Mouse (Mus musculus) skeletal muscle tissue, adult 2 months (tissue): ENCODE results near the gene Birc3.
"Not testable (repeated sequence)": the region's sequence is repeated elsewhere in the genome, so short reads cannot be mapped to it uniquely, and the experiment has no call there.

Source experiments
- DNase-seq: peaks from one replicate; pipeline ENCODE4 v3.0.0-alpha.2; 2012; ENCODE audit warnings: low read depth, low spot score

Gene Birc3

DNA sequence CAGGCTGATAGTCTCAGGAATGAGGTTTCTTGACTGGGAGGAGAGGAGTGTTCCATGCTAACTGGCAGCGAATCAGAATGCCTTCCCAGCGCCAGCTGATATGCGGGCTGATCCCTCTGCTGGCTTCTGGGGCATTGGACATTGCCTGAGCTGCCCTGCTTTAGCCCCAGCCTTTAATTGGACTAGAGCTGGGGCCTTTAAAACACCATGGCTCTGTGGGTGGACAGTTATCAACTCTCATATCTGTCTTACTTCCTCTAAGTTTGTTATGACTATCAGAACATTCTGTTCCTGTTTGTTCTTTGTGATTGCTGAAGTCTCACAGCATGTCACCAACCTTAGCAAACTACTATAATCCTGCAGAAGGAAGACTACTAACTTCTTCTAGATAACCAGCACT lies 5.0 kb downstream of the Birc3 start:
- no peak for DNase-seq

DNA sequence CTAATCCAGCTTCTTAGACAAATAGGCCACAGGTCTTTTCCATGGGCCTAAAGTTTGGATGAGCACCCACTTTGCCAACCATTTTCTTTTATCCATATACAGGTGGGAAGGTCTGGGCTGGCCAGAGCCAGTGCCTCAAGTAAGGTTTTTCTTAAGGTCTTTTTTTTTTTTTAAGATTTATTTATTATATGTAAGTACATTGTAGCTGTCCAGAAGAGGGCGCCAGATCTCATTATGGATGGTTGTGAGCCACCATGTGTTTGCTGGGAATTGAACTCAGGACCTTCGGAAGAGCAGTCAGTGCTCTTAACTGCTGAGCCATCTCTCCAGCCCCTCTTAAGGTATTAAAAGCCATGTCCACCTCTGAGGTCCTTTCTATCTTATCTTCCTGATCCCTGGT lies 6.0 kb downstream of the Birc3 start:
- DNase-seq: not testable (repeated sequence)

DNA sequence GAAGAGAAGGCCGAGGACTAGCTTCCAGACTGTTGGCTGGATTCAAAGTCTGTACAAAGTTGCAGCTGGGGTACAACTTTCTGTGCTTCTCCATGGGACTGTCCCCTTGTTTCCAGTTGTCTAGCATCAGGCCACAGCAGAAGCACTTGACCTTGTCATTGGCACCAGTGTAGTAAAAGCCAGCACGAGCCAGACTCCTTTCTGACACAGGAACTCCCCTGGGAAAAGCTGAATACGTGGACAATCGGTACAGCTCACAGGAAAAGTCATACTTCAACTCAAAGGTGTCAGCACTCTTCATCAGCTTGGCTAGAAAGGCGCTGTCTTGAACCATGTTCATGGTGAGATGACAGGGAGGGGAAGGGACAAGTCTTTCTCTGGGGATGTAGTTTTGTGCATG lies 12.0 kb downstream of the Birc3 start:
- no peak for DNase-seq

DNA sequence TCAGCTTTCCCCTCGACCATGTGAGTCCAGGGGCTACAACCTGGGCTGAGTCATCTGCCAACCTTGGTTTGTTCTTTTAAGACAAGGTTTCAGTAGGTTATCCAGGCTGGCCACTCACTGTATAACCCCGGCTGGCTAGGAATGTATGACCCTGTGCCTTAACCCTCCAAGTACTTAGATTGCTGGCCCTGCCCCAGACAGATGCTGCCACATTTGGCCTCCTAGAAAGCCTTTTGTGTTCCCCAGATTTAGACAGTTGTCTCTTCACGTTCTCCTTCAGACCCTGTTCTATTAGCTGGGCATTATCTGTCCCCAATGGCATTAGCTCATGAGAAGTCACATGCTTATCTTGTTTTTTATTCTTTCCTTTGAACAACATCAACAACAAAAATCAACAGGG lies 17.1 kb downstream of the Birc3 start:
- no peak for DNase-seq

DNA sequence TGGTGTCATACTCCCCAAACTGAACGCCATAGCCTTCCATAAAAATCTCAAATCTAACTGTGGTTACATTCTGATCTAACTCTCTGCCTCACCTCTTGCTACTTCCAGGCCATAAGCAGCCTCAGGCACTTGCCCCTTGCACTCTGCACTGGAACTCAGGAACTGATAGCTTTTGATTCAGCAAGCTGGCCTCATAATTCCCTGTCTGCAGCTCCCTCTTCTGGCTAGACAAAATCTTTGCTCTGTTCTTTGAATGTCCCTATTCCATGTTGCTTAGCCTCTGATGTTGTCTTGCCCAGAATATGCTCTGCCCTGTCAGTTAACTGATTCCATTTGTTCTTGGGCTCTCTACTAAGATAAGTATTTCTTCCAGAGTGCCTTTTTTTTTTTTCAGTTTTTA lies 17.6 kb downstream of the Birc3 start:
- DNase-seq: no peak

DNA sequence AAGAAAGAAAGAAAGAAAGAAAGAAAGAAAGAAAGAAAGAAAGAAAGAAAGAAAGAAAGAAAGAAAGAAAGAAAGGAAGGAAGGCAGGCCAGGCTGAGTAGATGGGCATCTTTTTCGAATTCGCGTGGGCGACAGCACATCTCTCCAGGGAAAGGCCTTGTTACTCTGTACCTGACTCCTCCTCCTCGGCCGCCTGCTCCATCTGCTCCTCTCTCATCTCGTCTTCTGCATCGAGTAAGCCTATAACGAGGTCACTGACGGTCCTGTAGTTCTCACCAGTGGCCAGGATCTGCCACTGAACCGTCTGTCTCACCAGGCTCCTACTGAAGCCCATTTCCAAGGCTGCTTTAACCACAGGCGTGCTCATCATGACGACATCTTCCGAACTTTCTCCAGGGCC lies 18.8 kb downstream of the Birc3 start:
- DNase-seq: not testable (repeated sequence)

DNA sequence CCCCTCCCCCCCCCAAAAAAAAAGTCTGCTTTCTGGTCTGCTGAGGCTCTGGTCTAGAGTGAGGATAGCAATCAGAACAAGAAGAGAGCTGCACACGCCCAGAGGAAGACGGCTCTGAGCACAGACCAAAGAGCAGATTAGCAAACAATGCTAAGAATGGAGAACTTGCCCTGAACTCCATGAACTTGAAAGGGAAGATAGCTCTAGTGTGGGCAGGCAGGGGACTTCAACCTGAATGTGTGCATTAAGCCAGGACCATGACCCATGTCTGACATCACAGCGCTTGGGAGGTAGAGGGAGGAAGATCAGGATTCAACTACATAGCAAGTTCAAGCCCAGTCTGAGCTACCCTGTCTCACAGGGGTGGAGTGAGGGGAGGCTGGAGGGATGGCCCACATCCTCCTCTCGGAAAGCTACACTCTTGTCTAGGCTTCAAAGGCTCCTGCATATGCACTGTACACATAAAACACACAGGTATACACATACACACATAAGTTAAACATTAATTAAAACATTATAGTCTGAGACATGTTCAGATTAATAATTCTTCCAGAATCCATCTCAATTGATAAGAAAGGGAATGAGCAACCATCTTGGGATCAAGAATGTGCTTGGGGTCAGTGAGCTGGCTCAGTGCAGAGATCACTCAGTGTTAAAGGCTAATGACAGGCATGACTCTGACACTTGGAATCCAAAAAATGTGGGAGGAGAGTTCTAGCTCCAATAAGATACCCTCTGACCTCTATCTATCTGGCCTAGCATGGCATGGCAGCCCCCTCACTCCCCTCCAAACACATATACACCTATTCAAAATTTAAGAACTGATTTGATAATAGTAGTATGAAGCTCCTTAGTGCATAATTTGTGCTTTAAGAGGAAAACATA lies 20.4 kb downstream of the Birc3 start:
- DNase-seq: no peak

DNA sequence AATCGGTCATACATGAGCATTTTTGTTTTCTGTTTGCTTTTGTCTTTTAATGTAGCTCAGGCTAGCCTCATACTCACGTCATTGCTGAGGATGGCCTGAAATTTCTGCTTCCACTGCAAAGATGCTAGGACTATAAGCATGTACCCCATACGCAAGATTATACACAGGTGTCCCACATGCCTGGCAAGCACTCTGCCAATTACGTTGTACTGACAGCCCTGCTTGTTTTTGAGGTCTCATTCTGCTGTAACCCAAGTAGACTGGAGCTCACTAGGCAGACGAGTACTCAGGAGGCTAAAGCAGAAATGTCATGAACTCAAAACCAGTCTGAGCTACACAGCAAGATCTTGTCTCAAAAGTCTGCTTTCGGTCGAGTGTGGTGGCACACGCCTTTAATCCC lies 21.1 kb downstream of the Birc3 start:
- DNase-seq: no peak

DNA sequence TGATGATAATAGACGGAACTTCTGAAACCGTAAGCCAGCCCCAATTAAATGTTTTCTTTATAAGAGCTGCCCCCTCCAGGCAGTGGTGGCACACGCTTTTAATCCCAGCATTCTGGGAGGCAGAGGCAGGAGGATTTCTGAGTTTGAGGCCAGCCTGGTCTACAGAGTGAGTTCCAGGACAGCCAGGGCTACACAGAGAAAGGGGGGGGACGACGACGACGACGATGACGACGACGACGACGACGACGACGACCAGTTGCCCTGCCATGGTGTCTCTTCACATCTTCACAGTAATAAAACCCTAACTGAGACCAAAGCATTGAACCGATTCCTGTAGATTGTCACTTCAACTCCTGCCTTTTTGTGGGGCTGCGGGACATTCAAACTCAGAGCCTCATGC lies 24.8 kb downstream of the Birc3 start:
- no peak for DNase-seq

DNA sequence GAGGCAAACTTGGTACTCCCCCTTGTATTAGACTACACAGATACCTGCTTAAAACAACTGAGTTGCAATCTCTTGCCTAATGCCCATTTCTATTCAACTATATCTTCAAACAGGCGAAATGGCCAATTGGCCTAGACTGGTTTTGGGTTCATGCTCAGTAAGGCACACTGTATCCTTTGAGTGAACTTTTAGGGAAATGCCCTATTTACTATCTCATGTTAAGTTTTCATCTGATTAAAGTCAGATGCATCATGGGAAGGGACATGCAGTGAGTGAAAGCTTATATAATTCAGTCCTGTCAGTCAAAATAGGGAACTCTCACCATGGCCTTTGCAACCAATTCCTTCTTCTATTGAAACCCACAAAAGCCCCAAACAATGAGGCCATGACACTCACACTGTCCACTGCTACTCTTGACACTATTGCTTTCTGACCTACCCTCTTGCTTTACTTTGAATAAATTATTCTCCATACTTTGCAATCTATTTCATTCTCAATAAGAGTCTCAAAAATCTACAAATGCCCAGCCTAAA lies 26.3 kb downstream of the Birc3 start:
- DNase-seq: no peak

DNA sequence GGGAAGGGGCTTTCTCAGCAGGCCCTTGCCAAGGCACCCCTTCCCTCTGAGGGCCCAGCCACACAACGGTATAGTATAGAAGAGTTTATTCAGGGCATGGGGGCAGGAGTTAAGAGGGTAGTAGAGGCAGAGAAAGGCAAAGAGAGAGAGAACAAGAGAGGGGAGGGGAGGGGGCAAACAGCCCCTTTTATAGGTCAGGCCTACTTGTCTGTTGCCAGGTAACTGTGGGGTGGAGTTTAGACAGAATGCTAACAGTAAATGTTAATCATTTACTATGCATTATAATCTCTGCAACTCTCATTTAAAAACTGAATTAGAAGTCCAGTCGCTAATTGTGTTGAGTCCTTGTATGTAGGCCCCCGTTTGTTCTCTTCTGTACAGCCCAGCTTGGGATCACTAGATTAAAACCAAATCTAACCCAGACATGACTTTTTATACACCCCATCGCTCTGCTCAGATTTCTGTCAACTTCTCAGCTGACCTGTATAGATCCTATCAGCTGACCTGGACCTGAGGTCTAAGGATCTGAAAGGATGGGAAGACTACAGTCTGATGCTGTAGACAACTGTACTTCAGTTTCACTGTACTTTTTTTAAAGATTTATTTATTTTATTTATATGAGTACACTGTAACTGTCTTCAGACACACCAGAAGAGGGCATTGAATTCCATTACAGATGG lies 27.6 kb downstream of the Birc3 start:
- no peak for DNase-seq

DNA sequence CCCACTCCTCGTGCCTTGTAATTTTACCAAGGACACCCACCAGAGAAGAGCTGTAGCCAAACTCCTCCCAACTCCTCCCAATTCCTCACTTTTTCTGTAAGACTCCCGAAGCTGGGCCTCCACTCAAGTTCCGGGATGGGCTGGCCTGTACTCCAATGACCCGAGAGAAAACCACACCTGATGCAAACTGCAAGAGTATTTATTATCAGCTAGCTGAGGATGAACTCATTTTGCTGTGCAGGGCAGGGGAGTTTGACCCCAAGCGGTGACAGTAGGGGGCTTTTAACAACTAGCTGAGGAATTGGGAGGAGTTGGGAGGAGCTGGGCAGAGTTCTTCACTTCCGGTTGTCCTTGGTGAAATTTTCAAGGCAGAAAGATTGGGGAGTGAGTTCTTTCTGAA lies 31.8 kb downstream of the Birc3 start:
- DNase-seq: no peak

DNA sequence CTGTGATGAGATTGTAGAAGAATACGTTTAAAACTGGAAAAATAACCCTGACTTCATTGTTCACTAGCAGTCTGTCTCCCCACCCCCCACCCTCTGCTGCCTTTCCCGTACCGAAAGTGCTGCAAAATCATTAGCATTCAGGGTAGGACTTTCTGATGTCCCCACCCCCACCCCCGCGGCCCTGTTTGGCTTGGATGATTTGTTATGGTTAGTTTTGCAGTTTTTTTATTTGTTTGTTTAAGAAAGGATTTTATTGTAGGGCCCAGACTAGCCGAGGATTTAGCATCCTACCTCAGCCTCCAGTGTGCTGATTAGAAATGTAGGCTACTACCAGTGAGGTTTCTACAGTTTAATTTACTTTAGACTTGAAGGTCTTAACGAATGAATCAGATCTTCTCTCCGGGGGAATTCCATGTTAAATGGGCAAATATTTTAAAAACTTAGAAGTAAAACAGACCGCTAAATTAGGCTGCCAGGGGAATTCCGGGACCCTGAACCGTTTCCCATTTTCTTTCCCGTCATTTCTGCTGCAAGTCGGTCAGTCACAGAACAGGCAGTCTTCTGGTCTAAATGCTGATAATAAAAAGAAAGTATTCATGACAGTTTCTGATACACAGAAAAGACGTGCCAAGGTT lies 35.1 kb downstream of the Birc3 start:
- peak; percentile 23 for DNase-seq

DNA sequence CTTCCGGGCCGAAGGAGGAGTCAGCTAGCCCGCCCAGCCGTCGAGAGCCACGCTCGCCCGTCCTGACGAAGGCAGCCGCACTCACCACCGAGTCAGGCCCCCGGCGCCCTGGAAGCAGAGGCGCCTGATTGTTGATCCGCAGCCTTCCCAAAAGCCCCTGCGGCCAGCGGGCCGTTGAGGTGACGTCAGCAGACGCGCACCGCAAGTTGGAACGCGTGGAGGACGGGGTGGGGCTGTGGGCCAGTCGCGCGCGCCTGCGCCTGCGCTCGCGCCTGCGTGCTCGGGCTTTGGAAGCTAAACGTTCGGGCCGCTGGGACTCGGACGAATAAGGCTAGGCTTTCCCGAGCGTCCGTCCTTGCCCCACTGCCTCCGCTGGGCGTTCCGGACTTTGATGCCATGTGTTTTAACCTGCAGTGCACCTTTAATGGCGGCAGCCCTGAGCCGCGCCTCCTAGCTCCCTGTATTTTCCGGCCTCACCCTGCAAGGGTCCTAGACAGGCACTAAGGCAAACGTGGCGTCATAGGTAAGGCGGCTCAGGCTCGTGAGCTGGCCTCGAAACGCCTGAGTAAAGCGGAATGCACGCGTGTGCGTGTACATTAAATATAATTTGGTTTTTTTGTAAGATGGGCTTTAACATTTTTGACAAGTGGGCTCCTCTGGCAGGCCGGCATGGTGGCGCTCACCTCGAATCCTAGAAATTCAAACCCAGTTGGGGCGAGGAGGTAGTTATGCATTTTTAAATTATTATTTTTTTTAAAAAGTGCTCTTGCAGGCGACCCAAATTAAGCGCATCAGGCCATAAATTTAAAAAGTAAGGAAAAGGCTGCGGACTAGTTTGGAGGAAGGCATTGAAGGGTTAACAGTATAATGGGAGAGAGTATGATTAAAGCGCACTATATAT lies 35.8 kb downstream of the Birc3 start, which contains the start of gene Birc2:
Birc2 (minus strand) TSS at position 160 of the 901 bp plus-strand sequence.
- peak; percentile 98 for DNase-seq

DNA sequence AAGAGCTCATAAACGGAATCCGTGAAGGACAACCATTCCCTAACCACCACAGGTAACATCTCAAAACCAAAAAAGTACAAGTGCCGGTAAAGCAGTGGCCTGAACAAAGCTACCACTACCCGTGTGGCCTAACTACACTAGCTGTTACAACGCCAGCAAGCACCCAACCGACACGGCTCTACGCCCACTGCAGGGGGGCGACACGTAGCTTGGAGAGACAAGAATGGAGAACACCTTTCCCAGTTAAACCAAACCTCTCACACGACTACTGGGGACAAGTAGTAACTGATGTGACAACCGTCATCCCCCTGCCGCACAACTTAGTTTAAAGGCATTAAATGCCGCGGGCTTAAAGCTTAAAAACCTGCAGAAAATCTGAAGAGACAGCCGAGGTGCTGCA lies 36.7 kb downstream of the Birc3 start:
- peak; percentile 18 for DNase-seq

DNA sequence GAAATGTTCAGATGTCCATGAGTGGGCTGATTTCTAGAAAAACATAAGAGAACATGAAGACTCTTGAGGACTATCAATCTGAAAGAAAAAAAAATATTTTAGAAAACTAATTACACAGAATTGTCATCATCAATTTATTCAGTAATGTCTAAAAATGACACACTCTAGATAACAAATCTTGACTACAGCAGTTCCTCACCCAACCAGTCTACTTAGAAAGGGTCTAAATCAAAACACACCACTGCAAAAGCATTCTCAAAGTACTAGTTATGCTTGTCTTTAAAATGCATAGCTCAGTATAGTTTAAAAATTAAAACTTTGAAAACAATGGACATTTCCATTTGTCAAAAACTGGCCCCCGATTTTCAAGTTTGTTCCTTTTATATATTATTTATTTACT lies 37.7 kb downstream of the Birc3 start:
- DNase-seq: no peak

DNA sequence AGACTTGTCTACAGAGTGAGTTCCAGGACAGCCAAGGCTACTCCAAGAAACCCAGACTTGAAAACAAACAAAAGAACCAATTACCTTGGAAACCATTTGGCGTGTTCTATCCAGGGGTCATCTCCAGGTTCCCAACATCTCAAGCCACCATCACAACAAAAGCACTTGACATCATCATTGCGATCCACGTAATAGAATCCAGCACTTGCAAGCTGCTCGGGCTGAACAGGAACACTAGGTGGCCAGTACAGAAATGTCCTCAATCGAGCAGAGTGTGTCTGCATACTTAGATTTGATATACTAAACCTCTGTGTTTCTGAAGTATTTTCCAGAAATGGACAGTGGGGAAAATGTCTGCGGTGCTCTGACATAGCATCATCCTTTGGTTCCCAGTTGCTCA lies 39.6 kb downstream of the Birc3 start:
- no peak for DNase-seq

DNA sequence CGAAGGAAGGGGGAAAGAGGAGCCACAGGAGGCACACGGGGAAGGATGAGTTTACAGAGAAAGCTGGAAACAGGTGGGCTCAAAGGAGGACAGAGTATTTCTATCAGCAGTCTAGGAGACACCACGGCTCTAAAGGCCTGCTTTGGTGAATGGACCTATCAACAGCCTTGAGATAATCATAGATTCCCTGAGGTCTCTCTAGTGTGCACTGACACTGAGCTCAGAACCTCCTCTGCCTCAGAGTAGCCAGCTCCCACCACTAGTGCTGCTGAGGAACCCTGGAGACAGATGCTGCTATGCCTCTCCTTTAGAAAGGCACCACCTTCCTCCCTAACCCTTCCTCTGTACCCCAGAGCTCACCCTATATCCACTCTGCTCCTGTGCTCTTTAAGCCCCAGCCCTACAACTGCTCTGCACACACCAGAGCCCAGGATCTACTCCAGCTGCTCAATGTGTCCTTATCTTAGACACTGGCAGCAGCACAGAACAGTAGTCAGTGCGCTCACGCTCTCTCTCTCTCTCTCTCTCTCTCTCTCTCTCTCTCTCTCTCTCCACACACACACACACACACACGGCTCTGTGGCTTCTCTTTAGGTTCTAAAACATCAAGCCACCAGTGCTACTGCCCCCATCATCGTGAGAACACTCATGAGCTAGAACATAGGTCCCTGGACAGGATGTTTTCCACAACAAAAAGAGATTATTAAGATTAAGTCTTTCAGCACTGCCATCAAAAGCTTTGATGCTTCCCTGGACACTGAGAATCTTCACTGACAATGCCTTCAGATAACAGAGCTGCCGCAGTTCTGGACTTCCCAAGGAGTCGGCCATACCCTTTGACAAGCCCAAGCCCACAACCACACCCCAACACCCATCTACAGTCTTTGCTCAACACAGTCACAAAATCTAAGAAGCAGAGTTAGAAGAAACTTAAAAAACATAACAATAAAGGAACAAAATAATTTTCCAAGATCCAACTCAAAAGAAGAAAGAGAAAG lies 43.2 kb downstream of the Birc3 start:
- DNase-seq: no peak

DNA sequence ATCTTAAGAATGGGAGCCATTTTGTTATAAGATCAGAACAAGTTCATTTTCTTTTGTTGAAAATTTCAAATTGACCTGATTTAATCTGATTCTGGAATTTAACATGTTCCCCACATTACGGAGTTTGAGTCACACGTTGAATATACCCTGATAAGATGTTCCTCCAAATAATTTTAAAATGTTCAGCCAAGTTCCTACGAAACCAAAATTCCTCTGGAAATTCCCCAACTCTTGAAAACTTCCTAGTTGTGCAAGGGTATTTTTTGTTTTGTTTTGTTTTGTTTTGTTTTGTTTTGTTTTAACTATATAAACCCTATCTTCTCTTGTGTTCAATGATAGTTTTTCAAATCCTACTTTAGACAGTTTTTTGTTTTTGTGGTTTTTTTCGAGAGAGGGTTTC lies 44.3 kb downstream of the Birc3 start:
- DNase-seq: peak; percentile 18

DNA sequence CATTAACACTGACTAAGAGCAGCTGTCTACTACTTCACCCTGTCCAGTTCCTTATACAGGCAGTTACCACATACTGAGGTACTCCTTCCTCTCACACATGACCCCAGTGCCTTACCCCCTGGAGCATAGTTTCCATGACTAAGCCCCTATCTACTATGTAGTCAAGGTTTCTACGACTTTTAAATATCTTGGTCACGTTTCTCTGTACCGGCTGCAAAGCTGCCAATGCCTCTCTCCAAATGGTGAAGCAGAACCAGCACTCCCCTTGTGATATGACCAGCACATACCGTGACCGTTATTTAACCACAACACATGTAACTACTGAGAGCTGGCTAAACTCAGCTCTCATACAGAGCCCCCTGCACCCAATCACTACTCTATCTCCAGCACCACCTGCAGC lies 48.1 kb downstream of the Birc3 start:
- DNase-seq: no peak
